Mouse (Mus musculus) forebrain, embryonic 11.5 days (tissue): ENCODE measurements around the gene Tlk1. TPM values are rescaled to one million over a fixed set of nuclear protein-coding genes. Genes with fewer than 3 reads are reported as not detected.

Source experiments
- ATAC-seq: fragments of 200-750 bp; cut with Nextera tagmentation; replicated peaks from 2 replicates; pipeline ENCODE4 v1.8.0; 2017; ENCODE audit warnings: moderate TSS enrichment; ENCODE audit not compliant: low FRiP score
- DNase-seq: peaks from one replicate; pipeline ENCODE4 v3.0.0-alpha.2; 2017; ENCODE audit warnings: low spot score
- H3K27ac ChIP-seq: fragments of 300-500 bp; sonication (generic); 2 replicates; pipeline ENCODE4 v1.5.1; 2014; ENCODE audit warnings: low read depth, low read length
- H3K27me3 ChIP-seq: fragments of 300-500 bp; sonication (generic); 2 replicates; pipeline ENCODE4 v1.6.1; 2014; ENCODE audit warnings: mild to moderate bottlenecking, low read length, mixed read lengths; ENCODE audit not compliant: control insufficient read depth, insufficient read depth
- H3K36me3 ChIP-seq: fragments of 300-500 bp; sonication (generic); 2 replicates; pipeline ENCODE4 v1.6.1; 2014; ENCODE audit warnings: mild to moderate bottlenecking, low read length, moderate library complexity, mixed read lengths; ENCODE audit not compliant: control insufficient read depth, insufficient read depth
- H3K4me1 ChIP-seq: fragments of 300-500 bp; sonication (generic); replicated peaks from 2 replicates; pipeline ENCODE4 v1.6.1; 2014; ENCODE audit warnings: low read length, mixed read lengths; ENCODE audit not compliant: control insufficient read depth, insufficient read depth
- H3K4me2 ChIP-seq: fragments of 300-500 bp; sonication (generic); 2 replicates; pipeline ENCODE4 v1.6.1; 2014; ENCODE audit warnings: low read depth, mild to moderate bottlenecking, low read length, moderate library complexity, mixed read lengths; ENCODE audit not compliant: severe bottlenecking
- H3K4me3 ChIP-seq: fragments of 300-500 bp; sonication (generic); 2 replicates; pipeline ENCODE4 v1.5.1; 2014; ENCODE audit warnings: low read depth, low read length
- H3K9ac ChIP-seq: fragments of 300-500 bp; sonication (generic); 2 replicates; pipeline ENCODE4 v1.6.1; 2014; ENCODE audit warnings: low read length
- H3K9me3 ChIP-seq: fragments of 300-500 bp; sonication (generic); 2 replicates; pipeline ENCODE4 v1.6.1; 2016; ENCODE audit warnings: low read length, mixed read lengths; ENCODE audit not compliant: control insufficient read depth
- WGBS: fragments of 180-500 bp; shearing (Covaris S2); extraction: QIAGEN DNeasy Blood & Tissue Kit; methylation state at CpG from one replicate; pipeline ENCODE4 v1.1.7; 2014; 5-methylcytosine and 5-hydroxymethylcytosine counted together
- polyA plus RNA-seq: library from polyadenylated mRNA; unstranded; fragments of >200 nt; fragmentation: Nextera tagmentation; extraction: Ambion mirVana; gene quantifications from 2 replicates; pipeline ENCODE4 v1.2.1, GENCODE M21; 2014

Tlk1 gene
- polyA plus RNA-seq, 1 experiment from 2014 or later: 48.7 TPM

DNA sequence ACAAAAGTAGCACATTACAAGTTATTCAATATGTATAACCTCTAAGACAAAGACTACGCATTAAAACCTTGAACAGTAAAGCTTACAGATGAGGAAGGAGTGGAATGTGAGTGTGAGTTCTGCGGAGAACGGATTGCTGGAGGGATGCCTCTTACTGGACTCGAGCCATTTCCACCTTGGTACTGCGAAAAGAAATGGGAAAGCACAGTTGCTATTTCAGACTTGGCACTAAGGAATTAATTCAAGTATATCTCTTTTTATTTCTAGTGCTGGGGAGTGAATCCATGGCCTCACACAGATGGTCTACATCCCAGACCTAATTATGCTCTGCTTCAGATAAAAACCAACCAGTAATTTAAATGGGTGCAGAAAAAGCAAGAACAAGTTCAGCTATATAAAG, 73.4 kb downstream of the Tlk1 start:
- H3K27ac ChIP-seq: no peak overlapping the region
- no peaks in the 10 kb centered on the region for H3K9me3 ChIP-seq
- no peaks in the 10 kb centered on the region for H3K4me1 ChIP-seq
- H3K4me2 ChIP-seq: no peak overlapping the region
- H3K4me3 ChIP-seq: no peak overlapping the region
- ATAC-seq: no peak
- WGBS: 97% methylated on average over 5 of the region's 5 CpGs
- no peaks in the 10 kb centered on the region for H3K27me3 ChIP-seq
- H3K36me3 ChIP-seq: no peaks in the 10 kb centered on the region
- no peak for DNase-seq
- no peak overlapping the region for H3K9ac ChIP-seq

DNA sequence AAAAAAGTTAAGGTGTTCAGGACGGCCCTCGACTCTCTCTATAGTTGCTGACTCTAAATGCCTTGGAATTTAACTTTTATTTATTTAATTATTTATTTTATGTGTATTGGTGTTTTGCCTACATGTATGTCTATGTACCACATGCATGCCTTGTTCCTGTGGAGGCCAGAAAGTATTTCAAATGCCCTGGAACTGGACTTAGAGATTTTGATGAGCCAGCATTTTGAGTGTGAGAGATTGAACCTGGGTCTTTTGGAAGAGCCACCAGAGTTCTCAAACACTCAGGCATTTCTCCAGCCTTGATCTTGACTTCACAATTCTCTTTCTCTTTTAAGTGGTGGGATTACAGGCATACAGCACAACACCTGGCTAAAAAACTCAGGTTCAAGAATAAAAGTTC, 73.9 kb downstream of the Tlk1 start:
- no peaks in the 10 kb centered on the region for H3K27me3 ChIP-seq
- H3K9me3 ChIP-seq: no peaks in the 10 kb centered on the region
- H3K27ac ChIP-seq: no peak overlapping the region
- 88% methylated on average over 2 of the region's 2 CpGs for WGBS
- H3K36me3 ChIP-seq: no peaks in the 10 kb centered on the region; the same call in 1 of the 2 replicates
- no peak overlapping the region for H3K9ac ChIP-seq
- ATAC-seq (no peak), DNase-seq (no peak)
- H3K4me2 ChIP-seq: no peak overlapping the region
- no peaks in the 10 kb centered on the region for H3K4me1 ChIP-seq
- no peak overlapping the region for H3K4me3 ChIP-seq

DNA sequence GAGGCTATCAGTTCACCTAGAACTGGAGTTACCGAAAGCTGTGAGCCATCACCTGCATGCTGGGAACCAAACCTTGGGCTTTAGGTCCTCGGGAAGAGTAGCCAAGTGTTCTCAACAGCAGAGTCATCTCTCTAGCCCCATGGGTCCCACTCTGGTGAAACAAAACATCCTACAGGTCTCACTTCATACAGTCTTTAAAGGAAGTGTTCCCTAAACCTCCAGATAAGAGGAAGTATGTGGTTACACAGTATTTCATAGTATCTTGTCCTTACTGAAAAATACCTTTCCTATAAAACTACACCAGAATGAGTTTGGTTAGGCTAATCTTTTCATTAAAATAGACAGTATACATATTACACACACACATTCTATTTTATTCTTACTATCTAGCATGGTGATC, 82.9 kb downstream of the Tlk1 start:
- peaks cover 6% of the 10 kb centered on the region; the same call in 1 of the 2 replicates for H3K36me3 ChIP-seq
- no peak overlapping the region for H3K27ac ChIP-seq
- 87% methylated on average over 2 of the region's 2 CpGs for WGBS

DNA sequence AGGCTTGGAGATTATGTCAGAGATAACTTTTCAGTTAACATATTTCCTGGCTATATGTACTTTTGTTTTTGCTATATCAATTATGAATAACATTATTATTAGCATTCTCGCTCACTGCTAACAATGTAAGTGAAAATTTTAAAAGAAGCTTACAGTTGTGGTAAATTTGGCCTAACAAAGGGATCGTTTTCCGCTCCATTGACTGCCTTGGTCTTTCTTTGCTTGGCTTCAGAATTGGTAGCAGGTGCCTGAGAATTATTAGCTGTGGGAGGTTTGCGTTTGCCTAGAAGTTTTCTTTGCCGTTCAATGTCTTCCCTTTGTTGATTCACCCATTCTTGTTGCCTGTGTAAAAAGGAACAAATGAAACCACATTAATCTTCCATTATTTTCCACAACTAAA, 83.6 kb downstream of the Tlk1 start:
- DNase-seq: no peak
- H3K27ac ChIP-seq: no peak overlapping the region
- no peaks in the 10 kb centered on the region for H3K27me3 ChIP-seq
- peaks cover 6% of the 10 kb centered on the region; the same call in 1 of the 2 replicates for H3K36me3 ChIP-seq
- no peak overlapping the region for H3K4me2 ChIP-seq
- H3K9me3 ChIP-seq: no peaks in the 10 kb centered on the region
- 46% methylated on average over 5 of the region's 5 CpGs for WGBS
- no peak overlapping the region for H3K9ac ChIP-seq
- peaks cover 3% of the 10 kb centered on the region; the same call in 1 of the 2 replicates for H3K4me1 ChIP-seq
- H3K4me3 ChIP-seq: no peak overlapping the region
- no peak for ATAC-seq

More for the DNA sequence above, 82.9 kb downstream of the Tlk1 start:
- ATAC-seq (no peak), DNase-seq (no peak)
- Histone ChIP-seq H3K27me3 (no peaks in the 10 kb centered on the region), H3K4me1 (peaks cover 3% of the 10 kb centered on the region; the same call in 1 of the 2 replicates), H3K9me3 (no peaks in the 10 kb centered on the region), H3K9ac (no peak overlapping the region), H3K4me3 (no peak overlapping the region), H3K4me2 (no peak overlapping the region)

DNA sequence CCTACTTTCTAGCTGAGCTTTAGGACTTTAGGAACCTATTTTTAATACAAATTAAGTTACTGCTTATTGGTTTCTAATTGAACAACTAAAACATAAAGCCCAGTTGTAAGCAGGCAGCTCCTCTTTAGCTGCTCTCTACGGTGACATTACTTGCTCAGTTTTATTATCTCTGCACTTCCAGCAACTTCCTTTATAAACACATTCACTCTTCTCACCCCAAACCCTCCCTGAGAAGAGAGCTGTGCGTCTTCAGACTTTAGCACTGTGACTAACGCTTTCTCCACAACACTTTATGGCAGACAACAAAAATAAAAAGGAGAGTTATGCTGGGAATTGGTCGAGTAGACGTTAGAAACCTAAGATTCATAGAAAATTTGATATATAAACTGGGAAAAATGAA, 89.5 kb downstream of the Tlk1 start:
- Histone ChIP-seq H3K27me3 (no peaks in the 10 kb centered on the region), H3K27ac (no peak overlapping the region), H3K36me3 (no peaks in the 10 kb centered on the region; the same call in 1 of the 2 replicates), H3K4me3 (no peak overlapping the region), H3K4me2 (no peak overlapping the region), H3K4me1 (no peaks in the 10 kb centered on the region), H3K9ac (no peak overlapping the region), H3K9me3 (no peaks in the 10 kb centered on the region)
- 90% methylated on average over 5 of the region's 5 CpGs for WGBS
- DNase-seq: no peak
- ATAC-seq: no peak

DNA sequence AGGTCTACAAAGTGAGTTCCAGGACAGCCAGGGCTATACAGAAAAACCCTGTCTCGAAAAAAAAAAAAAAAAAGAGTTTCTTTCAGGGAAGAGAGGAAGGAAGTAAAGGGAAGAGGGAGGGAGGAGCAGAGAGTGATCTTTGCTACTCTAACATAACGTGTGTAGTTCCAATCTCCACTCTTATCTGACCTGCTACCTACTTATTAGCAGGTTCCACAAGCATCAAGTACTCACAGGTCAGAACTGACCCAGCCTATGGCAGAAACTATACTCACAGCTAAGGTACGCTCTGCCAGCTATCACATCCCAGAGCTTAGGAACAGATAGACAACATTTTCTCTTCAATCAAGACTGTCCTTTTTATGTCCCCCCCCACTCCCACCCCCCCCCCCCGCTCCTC, 90.0 kb downstream of the Tlk1 start:
- Histone ChIP-seq H3K27me3 (no peaks in the 10 kb centered on the region), H3K9ac (no peak overlapping the region), H3K9me3 (no peaks in the 10 kb centered on the region), H3K4me2 (no peak overlapping the region), H3K27ac (no peak overlapping the region), H3K4me3 (no peak overlapping the region), H3K36me3 (no peaks in the 10 kb centered on the region; the same call in 1 of the 2 replicates), H3K4me1 (no peaks in the 10 kb centered on the region)
- DNase-seq (no peak), ATAC-seq (no peak)
- WGBS: 86% methylated on average over 4 of the region's 4 CpGs

DNA sequence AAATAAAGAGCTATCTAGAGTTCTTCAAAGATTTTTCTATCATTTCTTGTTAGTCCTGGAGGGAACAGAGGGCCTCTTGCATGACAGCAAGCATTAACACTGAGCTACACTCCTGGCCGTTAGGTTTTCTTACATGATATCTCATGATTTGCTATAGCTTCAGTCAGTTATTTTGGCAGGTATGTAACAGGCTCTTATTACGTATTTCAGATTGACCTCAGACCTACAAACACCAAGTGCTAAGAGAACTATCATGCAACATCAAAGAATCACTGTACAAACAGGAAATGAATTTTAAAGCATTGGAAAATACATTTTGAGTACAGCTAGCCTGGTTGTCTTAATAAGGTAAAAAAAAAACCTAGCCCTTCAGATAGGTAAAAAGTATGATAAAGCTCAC, 98.4 kb downstream of the Tlk1 start:
- 87% methylated on average over 2 of the region's 2 CpGs for WGBS
- H3K27ac ChIP-seq: no peak overlapping the region
- no peaks in the 10 kb centered on the region for H3K27me3 ChIP-seq
- H3K4me2 ChIP-seq: no peak overlapping the region
- no peak for DNase-seq
- H3K36me3 ChIP-seq: no peaks in the 10 kb centered on the region; the same call in 1 of the 2 replicates
- no peak overlapping the region for H3K4me3 ChIP-seq
- no peak overlapping the region for H3K9ac ChIP-seq
- H3K9me3 ChIP-seq: no peaks in the 10 kb centered on the region
- no peak for ATAC-seq
- H3K4me1 ChIP-seq: no peaks in the 10 kb centered on the region

DNA sequence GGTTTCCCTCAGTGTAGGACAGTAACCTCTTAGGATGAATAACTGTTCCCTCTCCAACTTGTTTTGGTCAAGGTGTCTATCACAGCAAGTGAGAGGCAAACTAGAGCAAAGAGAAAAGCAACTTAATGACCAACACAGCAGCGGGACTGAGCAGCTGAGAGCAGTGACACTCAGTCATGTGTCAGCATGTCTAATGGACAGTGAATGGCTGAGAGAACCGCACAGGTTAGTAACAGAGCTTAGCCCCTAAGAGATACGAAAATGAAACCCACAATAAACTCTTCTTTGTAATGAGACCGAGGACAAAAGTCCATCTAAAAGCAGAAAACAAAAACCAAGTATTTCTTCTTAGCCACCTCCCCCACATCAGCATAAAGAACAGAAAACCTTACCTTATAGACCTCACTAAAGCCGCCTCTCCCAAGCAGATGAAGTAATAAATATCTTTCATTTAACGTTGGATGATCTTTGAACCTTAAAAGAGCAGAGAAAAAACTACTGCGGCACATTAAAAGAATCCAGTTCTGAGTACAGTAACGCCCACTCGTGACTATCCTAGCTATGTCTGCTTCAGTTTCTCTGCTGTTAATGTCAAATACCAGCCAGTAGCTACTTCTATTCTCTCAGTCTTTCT, 101.8 kb downstream of the Tlk1 start:
- Histone ChIP-seq H3K9me3 (no peaks in the 10 kb centered on the region), H3K4me3 (no peak overlapping the region), H3K27ac (no peak overlapping the region), H3K36me3 (no peaks in the 10 kb centered on the region; the same call in 1 of the 2 replicates), H3K4me2 (no peak overlapping the region), H3K9ac (no peak overlapping the region), H3K27me3 (no peaks in the 10 kb centered on the region), H3K4me1 (no peaks in the 10 kb centered on the region)
- DNase-seq (no peak), ATAC-seq (no peak)
- WGBS: 92% methylated on average over 9 of the region's 9 CpGs

DNA sequence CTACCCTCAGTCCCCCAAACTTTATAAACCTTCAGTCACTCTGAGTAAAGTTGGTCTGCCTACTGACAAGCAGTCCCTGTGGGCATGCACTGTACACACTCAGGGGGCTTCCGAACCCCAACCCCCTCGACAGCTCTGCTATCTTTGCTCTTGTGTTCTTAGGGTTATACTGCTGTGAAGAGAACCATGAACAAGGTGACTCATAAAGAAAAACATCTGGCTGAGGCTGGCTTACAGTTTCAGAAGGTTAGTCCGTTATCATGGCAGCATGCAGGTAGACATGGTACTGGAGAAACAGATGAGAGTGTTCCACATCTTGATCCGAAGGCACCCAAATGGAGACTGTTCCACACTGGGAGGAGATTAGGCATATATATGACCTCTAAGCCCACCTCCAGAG, 114.7 kb downstream of the Tlk1 start:
- no peaks in the 10 kb centered on the region for H3K27me3 ChIP-seq
- H3K4me1 ChIP-seq: no peaks in the 10 kb centered on the region
- no peak overlapping the region for H3K4me2 ChIP-seq
- no peak overlapping the region for H3K9ac ChIP-seq
- no peak for ATAC-seq
- H3K4me3 ChIP-seq: no peak overlapping the region
- H3K9me3 ChIP-seq: no peaks in the 10 kb centered on the region
- H3K36me3 ChIP-seq: peaks cover 5% of the 10 kb centered on the region; the same call in 1 of the 2 replicates
- no peak overlapping the region for H3K27ac ChIP-seq
- no peak for DNase-seq
- 96% methylated on average over 4 of the region's 4 CpGs for WGBS
